In genomic region chr9:112102155-112102851, GRCm38 (mm10) we compare ENCODE assay signal across 8 mouse cellular contexts.
DNase-seq lines count a peak whose midpoint lies in the region; ATAC-seq lines count a peak whose summit lies in the region.

No protein-coding gene starts in this region.

- intact Hi-C loops in heart, postnatal 10 days (cut with DNase I) = no loop called here
- intact Hi-C loops in left cerebral cortex, postnatal 10 days (cut with DNase I) = no loop called here

- no peaks in the 10 kb centered on the region for H3K36me3 ChIP-seq in embryonic facial prominence, embryonic 11.5 days (replicated peaks; ENCODE audit: control insufficient read depth, insufficient read depth, low read depth, low read length)
- no peaks in the 10 kb centered on the region for H3K36me3 ChIP-seq in embryonic facial prominence, embryonic 10.5 days (replicated peaks)

- H3K27ac ChIP-seq in embryonic facial prominence, embryonic 11.5 days (replicated peaks; ENCODE audit: low read depth, low read length) = no peak overlapping the region
- H3K27ac ChIP-seq in embryonic facial prominence, embryonic 10.5 days (replicated peaks) = no peak overlapping the region

- WGBS in embryonic facial prominence, embryonic 11.5 days = 44% methylated on average over 6 of the region's 6 CpGs
- WGBS in embryonic facial prominence, embryonic 10.5 days = 48% methylated on average over 6 of the region's 6 CpGs

- ATAC-seq in embryonic facial prominence, embryonic 11.5 days (replicated peaks; ENCODE audit: insufficient number of reproducible peaks, low FRiP score, low TSS enrichment, low read depth) = 0 out of 2 replicates have a peak, but pooled peaks have one; percentile 21
- no peak for ATAC-seq in erythroblast, adult 5-6 weeks (replicated peaks; ENCODE audit: low FRiP score, poor library complexity, severe bottlenecking)
- no peak for ATAC-seq in activated CD4-positive, CD25-positive, alpha-beta regulatory T cell, adult 4 months

- no peaks in the 10 kb centered on the region for H3K4me1 ChIP-seq in embryonic facial prominence, embryonic 11.5 days (ENCODE audit: control insufficient read depth, insufficient read depth, low read length)
- H3K4me1 ChIP-seq in embryonic facial prominence, embryonic 10.5 days = peaks cover 7% of the 10 kb centered on the region; the same call in 1 of the 2 replicates

- H3K9me3 ChIP-seq in embryonic facial prominence, embryonic 11.5 days (replicated peaks; ENCODE audit: control insufficient read depth, low read length) = no peaks in the 10 kb centered on the region
- no peaks in the 10 kb centered on the region for H3K9me3 ChIP-seq in embryonic facial prominence, embryonic 10.5 days

- no peak overlapping the region for H3K4me2 ChIP-seq in embryonic facial prominence, embryonic 11.5 days (ENCODE audit: low read depth, low read length)

- no peaks in the 10 kb centered on the region for H3K27me3 ChIP-seq in embryonic facial prominence, embryonic 11.5 days (ENCODE audit: control insufficient read depth, insufficient read depth, low read length)
- H3K27me3 ChIP-seq in embryonic facial prominence, embryonic 10.5 days (replicated peaks; ENCODE audit: low read depth, poor library complexity, severe bottlenecking) = no peaks in the 10 kb centered on the region

- no peak overlapping the region for H3K9ac ChIP-seq in embryonic facial prominence, embryonic 11.5 days (replicated peaks; ENCODE audit: low read length)

- DNase-seq in embryonic facial prominence, embryonic 11.5 days (ENCODE audit: low spot score) = no peak
- no peak for DNase-seq in embryonic facial prominence, embryonic 10.5 days (ENCODE audit: low spot score)
- DNase-seq in cerebellum, adult 18-20 months = peak; percentile 75 to 83
- peak; percentile 46 to 54 for DNase-seq in heart, postnatal 10 days
- DNase-seq in left cerebral cortex, postnatal 10 days (ENCODE audit: extremely low spot score in 1 of 2, low spot score in 2 of 2) = peak; percentile 40 to 80
- DNase-seq in right cerebral cortex, adult 2 months (ENCODE audit: low spot score in 2 of 2) = peak; percentile 86

- H3K4me3 ChIP-seq in embryonic facial prominence, embryonic 11.5 days (ENCODE audit: low read depth, low read length) = no peak overlapping the region
- no peak overlapping the region for H3K4me3 ChIP-seq in embryonic facial prominence, embryonic 10.5 days

Comparison
In these comparisons a context has a peak if more than half of its experiments do, and no peak if none do; other contexts are left out.
1. DNase-seq: peak in cerebellum, adult 18-20 months (2 of 2), heart, postnatal 10 days (2 of 2), left cerebral cortex, postnatal 10 days (2 of 2) and right cerebral cortex, adult 2 months (2 of 2); none in embryonic facial prominence, embryonic 11.5 days (single experiment) and embryonic facial prominence, embryonic 10.5 days (single experiment).